Mouse (Mus musculus) central nervous system, embryonic 14 days (tissue): ENCODE data around the gene Gm10228. TPM values are rescaled to one million over a fixed set of nuclear protein-coding genes. Genes with fewer than 3 reads are reported as not detected.

Experiments used
- polyA plus RNA-seq: library from polyadenylated mRNA; depleted of rRNA; stranded (reverse); fragments of >200 nt; gene quantifications from 2 replicates; pipeline ENCODE4 v1.2.3, GENCODE M21; 2012; rRNA removed

Gm10228 gene
- not detected in 2 replicates for polyA plus RNA-seq

DNA sequence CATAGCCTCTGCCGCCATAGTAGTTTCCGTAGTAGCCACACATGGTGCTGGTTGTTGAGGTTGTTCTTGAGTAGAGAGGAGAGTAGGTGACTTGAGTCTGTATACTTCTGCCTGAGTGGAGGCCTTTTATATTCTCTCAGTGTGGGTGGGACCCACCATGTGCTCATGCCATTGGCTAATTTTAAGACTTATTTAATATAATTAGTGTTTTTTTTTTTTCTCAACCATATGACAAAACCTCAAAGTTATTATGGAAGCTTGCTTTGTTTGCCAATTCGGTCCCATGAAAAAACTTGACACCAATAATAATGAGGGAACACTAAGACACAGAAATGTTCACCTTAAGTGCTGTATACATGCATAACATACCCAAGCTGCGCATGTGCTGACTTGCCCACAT is at the start of gene Gm10228:
Gene Gm10228 (minus strand): TSS at position 101 of the 400 bp plus-strand sequence.

DNA sequence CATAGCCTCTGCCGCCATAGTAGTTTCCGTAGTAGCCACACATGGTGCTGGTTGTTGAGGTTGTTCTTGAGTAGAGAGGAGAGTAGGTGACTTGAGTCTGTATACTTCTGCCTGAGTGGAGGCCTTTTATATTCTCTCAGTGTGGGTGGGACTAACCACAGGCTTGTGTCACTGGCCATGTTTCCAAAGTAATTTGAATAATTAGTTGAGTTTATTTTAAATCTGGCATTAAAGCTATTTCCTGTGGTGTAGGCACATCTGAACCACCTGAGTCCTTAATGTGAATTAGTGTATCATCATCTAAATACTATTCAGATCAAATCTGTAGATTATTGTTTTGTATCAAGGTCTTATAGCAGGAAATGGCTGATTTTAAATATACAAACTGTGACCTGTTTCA is 22.6 kb upstream of the Gm10228 start, which contains the start of gene 1110025L11Rik:
Gene 1110025L11Rik (minus strand): TSS at position 101 of the 400 bp plus-strand sequence.

DNA sequence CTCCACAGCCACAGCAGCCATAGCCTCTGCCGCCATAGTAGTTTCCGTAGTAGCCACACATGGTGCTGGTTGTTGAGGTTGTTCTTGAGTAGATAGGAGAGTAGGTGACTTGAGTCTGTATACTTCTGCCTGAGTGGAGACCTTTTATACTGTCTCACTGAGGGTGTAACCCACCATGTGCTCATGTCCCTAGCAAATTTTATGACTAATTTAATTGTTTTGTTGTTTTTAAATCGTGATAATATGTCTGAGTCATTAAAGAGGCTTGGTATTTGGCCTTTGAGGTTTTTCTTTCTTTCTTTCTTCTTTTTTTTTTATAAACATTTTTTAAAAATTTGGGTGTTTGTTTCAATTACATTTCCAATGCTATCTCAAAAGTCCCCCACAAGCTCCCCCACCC is 6.5 kb upstream of the Gm10228 start, which contains the start of gene Krtap6-5:
Gene Krtap6-5 (minus strand): TSS at position 101 of the 400 bp plus-strand sequence.

DNA sequence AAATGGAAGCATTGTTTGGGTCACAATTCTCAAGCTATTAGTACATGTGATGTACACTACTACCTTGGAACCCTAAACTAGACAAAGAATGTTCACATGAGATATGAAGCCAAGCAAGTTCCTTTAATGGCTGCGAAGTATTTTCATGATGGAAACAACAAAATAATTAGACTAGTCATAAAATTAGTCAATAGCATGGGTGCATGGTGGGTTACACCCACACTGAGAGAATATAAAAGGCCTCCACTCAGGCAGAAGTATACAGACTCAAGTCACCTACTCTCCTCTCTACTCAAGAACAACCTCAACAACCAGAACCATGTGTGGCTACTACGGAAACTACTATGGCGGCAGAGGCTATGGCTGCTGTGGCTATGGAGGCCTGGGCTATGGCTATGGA is 9.9 kb downstream of the Gm10228 start, which contains the start of gene Krtap6-1:
Gene Krtap6-1 (plus strand): TSS at position 301 of the 400 bp plus-strand sequence.

DNA sequence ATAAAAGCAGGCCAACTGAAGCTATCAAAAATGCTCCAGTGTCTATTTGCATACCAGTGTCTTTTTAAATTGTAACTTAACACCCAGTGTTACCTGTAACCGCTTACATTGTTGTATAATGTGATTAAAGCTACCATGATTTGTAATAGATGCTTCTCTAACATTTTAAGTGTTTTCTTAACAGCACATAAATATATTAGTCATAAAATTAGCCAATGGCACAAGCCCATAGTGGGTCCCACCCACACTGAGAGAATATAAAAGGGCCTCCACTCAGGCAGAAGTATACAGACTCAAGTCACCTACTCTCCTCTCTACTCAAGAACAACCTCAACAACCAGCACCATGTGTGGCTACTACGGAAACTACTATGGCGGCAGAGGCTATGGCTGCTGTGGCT is 26.3 kb downstream of the Gm10228 start, which contains the start of gene Gm10229:
Gene Gm10229 (plus strand): TSS at position 301 of the 400 bp plus-strand sequence.

DNA sequence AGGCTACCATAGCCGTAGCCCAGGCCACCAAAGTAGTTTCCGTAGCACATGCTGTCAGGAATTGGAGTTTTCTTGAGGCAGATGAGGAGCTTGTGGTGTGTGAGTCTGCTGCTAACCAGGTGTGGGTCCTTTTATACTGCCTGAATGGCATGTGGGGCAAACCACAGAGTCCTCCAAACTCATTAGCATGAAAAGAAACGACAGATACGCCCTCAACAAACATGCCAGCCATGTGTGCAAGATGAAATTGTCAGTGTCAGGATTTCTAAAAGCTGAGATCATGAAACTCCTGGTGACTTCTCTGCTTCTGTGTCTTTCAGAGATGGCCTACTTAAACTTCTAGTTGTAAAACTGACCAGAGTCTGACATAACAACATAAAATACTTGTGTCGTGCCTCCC is 30.6 kb downstream of the Gm10228 start, which contains the start of gene Krtap22-2:
Gene Krtap22-2 (minus strand): TSS at position 101 of the 400 bp plus-strand sequence.

Other genes starting within 250 kb of the Gm10228 start
- not detected in 2 replicates for gene Gm20741, start 229.3 kb downstream of the Gm10228 start, polyA plus RNA-seq
- gene Krtap15, start 221.3 kb downstream of the Gm10228 start, polyA plus RNA-seq: not detected in 2 replicates
- not detected in 2 replicates for gene Krtap14, start 215.3 kb downstream of the Gm10228 start, polyA plus RNA-seq
- gene Krtap19-1, start 172.1 kb downstream of the Gm10228 start, polyA plus RNA-seq: not detected in 2 replicates
- not detected in 2 replicates for gene Krtap19-2, start 167.2 kb downstream of the Gm10228 start, polyA plus RNA-seq
- gene Krtap19-3, start 163.4 kb downstream of the Gm10228 start, polyA plus RNA-seq: not detected in 2 replicates
- gene Krtap19-4, start 156.4 kb downstream of the Gm10228 start, polyA plus RNA-seq: not detected in 2 replicates
- not detected in 2 replicates for gene Krtap19-5, start 145.0 kb downstream of the Gm10228 start, polyA plus RNA-seq
- gene Krtap19-9b, start 109.2 kb downstream of the Gm10228 start, polyA plus RNA-seq: not detected in 2 replicates
- not detected in 2 replicates for gene Krtap16-3, start 78.6 kb downstream of the Gm10228 start, polyA plus RNA-seq
- not detected in 2 replicates for gene Krtap22-2, start 30.7 kb downstream of the Gm10228 start, polyA plus RNA-seq
- gene Gm10229, start 26.2 kb downstream of the Gm10228 start, polyA plus RNA-seq: not detected in 2 replicates
- gene Krtap6-1, start 9.8 kb downstream of the Gm10228 start, polyA plus RNA-seq: not detected in 2 replicates
- gene Krtap6-5, start 6.4 kb upstream of the Gm10228 start, polyA plus RNA-seq: not detected in 2 replicates
- not detected in 2 replicates for gene 1110025L11Rik, start 22.5 kb upstream of the Gm10228 start, polyA plus RNA-seq
- gene Krtap6-3, start 42.5 kb upstream of the Gm10228 start, polyA plus RNA-seq: not detected in 2 replicates
- gene Gm6358, start 99.4 kb upstream of the Gm10228 start, polyA plus RNA-seq: not detected in 2 replicates
- gene Gm10061, start 109.6 kb upstream of the Gm10228 start, polyA plus RNA-seq: not detected in 2 replicates
- gene Gm9789, start 116.5 kb upstream of the Gm10228 start, polyA plus RNA-seq: not detected in 2 replicates
- gene Gm7735, start 128.0 kb upstream of the Gm10228 start, polyA plus RNA-seq: not detected in 2 replicates
- not detected in 2 replicates for gene 1110057P08Rik, start 133.3 kb upstream of the Gm10228 start, polyA plus RNA-seq
- not detected in 2 replicates for gene Krtap20-2, start 164.4 kb upstream of the Gm10228 start, polyA plus RNA-seq